Mouse (Mus musculus): Measurements from ENCODE around the gene Znhit2. TPM values are rescaled to one million over a fixed set of nuclear protein-coding genes. Genes with fewer than 3 reads are reported as not detected.

The Znhit2 gene
- polyA plus RNA-seq, 1 experiment from 2014 or later: 42.3 TPM

DNA sequence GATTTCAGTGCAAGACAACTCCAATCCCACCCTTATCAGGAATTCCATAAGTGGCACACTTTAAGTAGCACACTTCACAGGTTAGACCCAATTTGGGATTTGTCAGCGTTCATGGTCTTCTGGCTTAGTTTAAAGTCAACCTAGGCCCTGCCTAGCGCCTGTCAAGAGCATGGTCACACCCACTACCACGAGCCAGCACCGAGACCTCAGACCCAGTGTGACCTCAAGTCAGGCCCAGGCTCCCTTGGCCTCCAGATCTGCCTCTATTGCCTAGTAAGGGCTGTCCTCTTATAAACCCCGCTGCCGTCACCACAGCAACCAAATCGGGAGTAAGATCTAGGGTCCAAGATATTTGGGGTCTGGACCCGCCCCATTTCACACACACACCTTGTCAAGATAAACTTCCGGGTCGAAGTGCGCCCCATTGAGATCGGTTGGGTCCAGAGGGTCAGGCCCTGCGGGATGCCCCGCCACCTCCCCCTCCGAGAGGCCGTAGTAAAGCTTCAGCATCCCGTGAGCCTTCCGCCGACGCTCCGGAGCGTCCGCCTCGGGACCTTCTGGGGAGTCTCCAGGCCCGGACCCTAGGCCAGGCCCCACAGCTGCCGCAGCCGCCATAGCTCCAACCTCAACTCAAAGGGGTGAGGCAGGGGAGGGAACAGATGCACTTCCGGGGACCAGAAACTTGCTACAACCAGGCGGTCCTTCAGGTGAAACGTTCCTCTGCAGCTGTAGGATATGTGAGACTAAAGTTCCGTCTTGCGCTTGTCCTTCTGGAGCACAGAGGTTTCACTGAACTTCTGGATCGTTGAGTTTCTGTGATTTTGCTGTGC lies 15.8 kb downstream of the Znhit2 start, which contains the start of gene Vps51:
TSS of gene Vps51 (minus strand) at position 668 of the 830 bp plus-strand sequence.
- H3K27me3 ChIP-seq (replicated peaks; ENCODE audit: control insufficient read depth, insufficient read depth, low read length): no peaks in the 10 kb centered on the region
- under 1% methylated on average over 33 of the region's 33 CpGs for WGBS
- peak within 1 kb of the TSS; percentile 50 for H3K27ac ChIP-seq (ENCODE audit: low read depth, low read length)
- H3K9ac ChIP-seq (ENCODE audit: low read depth, low read length): peak within 1 kb of the TSS; percentile 73
- peak within 1 kb of the TSS; percentile 74 for H3K4me3 ChIP-seq (ENCODE audit: low read depth, low read length)
- DNase-seq (ENCODE audit: low spot score): peak; percentile 90
- H3K36me3 ChIP-seq (ENCODE audit: control insufficient read depth, insufficient read depth, low read length): peaks cover 23% of the 10 kb centered on the region
- H3K4me2 ChIP-seq: peak within 1 kb of the TSS; percentile 80
- H3K4me1 ChIP-seq (replicated peaks; ENCODE audit: control insufficient read depth, insufficient read depth, low read length): peaks cover 6% of the 10 kb centered on the region
- ATAC-seq (replicated peaks; ENCODE audit: low FRiP score): peak; percentile 84
- no peaks in the 10 kb centered on the region for H3K9me3 ChIP-seq (ENCODE audit: control insufficient read depth, low read length)

GRCm38 (mm10) chr19:6079983-6080480 lies 19.0 kb downstream of the Znhit2 start, which contains the start of gene Tmem262:
TSS of gene Tmem262 (plus strand) at chr19:6080033.
- Histone ChIP-seq H3K9ac (ENCODE audit: low read depth, low read length) (no peak within 1 kb of the TSS), H3K27ac (ENCODE audit: low read depth, low read length) (no peak within 1 kb of the TSS), H3K4me3 (ENCODE audit: low read depth, low read length) (no peak within 1 kb of the TSS), H3K36me3 (ENCODE audit: control insufficient read depth, insufficient read depth, low read length) (peaks cover 18% of the 10 kb centered on the region), H3K27me3 (replicated peaks; ENCODE audit: control insufficient read depth, insufficient read depth, low read length) (no peaks in the 10 kb centered on the region), H3K4me1 (replicated peaks; ENCODE audit: control insufficient read depth, insufficient read depth, low read length) (peaks cover 13% of the 10 kb centered on the region), H3K9me3 (ENCODE audit: control insufficient read depth, low read length) (no peaks in the 10 kb centered on the region), H3K4me2 (no peak within 1 kb of the TSS)
- WGBS: 90% methylated on average over 12 of the region's 12 CpGs
- DNase-seq (ENCODE audit: low spot score) (no peak), ATAC-seq (replicated peaks; ENCODE audit: low FRiP score) (no peak)

GRCm38 (mm10) chr19:6082156-6082555 lies 21.2 kb downstream of the Znhit2 start, which contains the start of gene Gm28374:
TSS of gene Gm28374 (minus strand) at chr19:6082256.
- WGBS: 86% methylated on average over 9 of the region's 9 CpGs
- H3K4me3 ChIP-seq (ENCODE audit: low read depth, low read length): no peak within 1 kb of the TSS; the same call in 1 of the 2 replicates

GRCm38 (mm10) chr19:6084478-6085248 lies 23.7 kb downstream of the Znhit2 start, which contains the start of the genes Zfpl1 and Cdca5:
TSS of gene Zfpl1 (minus strand) at chr19:6084956.
TSS of gene Cdca5 (plus strand) at chr19:6084983.
- H3K36me3 ChIP-seq (ENCODE audit: control insufficient read depth, insufficient read depth, low read length): peaks cover 26% of the 10 kb centered on the region
- ATAC-seq (replicated peaks; ENCODE audit: low FRiP score) (peak; percentile 86), DNase-seq (ENCODE audit: low spot score) (peak; percentile 94)
- peak within 1 kb of the TSS; percentile 84 for H3K27ac ChIP-seq (ENCODE audit: low read depth, low read length)
- WGBS: under 1% methylated on average over 58 of the region's 58 CpGs
- H3K4me3 ChIP-seq (ENCODE audit: low read depth, low read length): peak within 1 kb of the TSS; percentile 75
- H3K9me3 ChIP-seq (ENCODE audit: control insufficient read depth, low read length): no peaks in the 10 kb centered on the region
- no peaks in the 10 kb centered on the region for H3K27me3 ChIP-seq (replicated peaks; ENCODE audit: control insufficient read depth, insufficient read depth, low read length)
- H3K4me2 ChIP-seq: peak within 1 kb of the TSS; percentile 91
- H3K4me1 ChIP-seq (replicated peaks; ENCODE audit: control insufficient read depth, insufficient read depth, low read length): peaks cover 10% of the 10 kb centered on the region
- H3K9ac ChIP-seq (ENCODE audit: low read depth, low read length): peak within 1 kb of the TSS; percentile 81

More at GRCm38 (mm10) chr19:6082156-6082555, 21.2 kb downstream of the Znhit2 start, which contains the start of gene Gm28374:
- H3K4me2 ChIP-seq: no peak within 1 kb of the TSS
- H3K27me3 ChIP-seq (replicated peaks; ENCODE audit: control insufficient read depth, insufficient read depth, low read length): no peaks in the 10 kb centered on the region
- peaks cover 17% of the 10 kb centered on the region for H3K36me3 ChIP-seq (ENCODE audit: control insufficient read depth, insufficient read depth, low read length)
- H3K4me1 ChIP-seq (replicated peaks; ENCODE audit: control insufficient read depth, insufficient read depth, low read length): peaks cover 10% of the 10 kb centered on the region
- no peak within 1 kb of the TSS for H3K9ac ChIP-seq (ENCODE audit: low read depth, low read length)
- ATAC-seq (replicated peaks; ENCODE audit: low FRiP score) (no peak), DNase-seq (ENCODE audit: low spot score) (no peak)
- H3K27ac ChIP-seq (ENCODE audit: low read depth, low read length): no peak within 1 kb of the TSS
- no peaks in the 10 kb centered on the region for H3K9me3 ChIP-seq (ENCODE audit: control insufficient read depth, low read length)

DNA sequence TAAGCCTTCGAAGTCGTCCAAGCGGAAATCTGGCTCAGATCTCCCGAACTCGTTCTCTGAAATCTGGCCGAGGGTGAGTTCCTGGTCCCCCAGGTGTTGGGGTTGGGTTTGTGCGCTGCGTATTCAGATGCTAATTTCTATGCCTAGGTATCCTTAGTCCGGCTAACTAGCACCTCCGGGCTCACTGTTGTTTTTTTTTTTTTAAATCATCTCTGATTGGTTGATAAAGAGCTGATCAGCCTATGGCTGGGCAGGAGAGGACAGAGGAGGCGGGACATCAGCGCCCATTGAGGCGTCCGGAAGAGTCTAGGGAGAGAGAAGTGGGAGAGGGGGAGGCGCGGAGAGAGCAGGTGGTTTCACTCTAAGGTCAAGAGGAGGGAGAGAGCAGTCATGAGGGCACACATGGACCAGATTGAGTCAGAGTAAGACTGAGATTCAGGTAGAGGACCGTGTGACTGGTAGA lies 24.5 kb downstream of the Znhit2 start:
- H3K27ac ChIP-seq (ENCODE audit: low read depth, low read length): peak overlapping the region; percentile 84
- H3K9me3 ChIP-seq (ENCODE audit: control insufficient read depth, low read length): no peaks in the 10 kb centered on the region
- DNase-seq (ENCODE audit: low spot score) (peak; percentile 74), ATAC-seq (replicated peaks; ENCODE audit: low FRiP score) (peak; percentile 84)
- H3K36me3 ChIP-seq (ENCODE audit: control insufficient read depth, insufficient read depth, low read length): peaks cover 32% of the 10 kb centered on the region
- peak overlapping the region; percentile 81 for H3K9ac ChIP-seq (ENCODE audit: low read depth, low read length)
- 0% methylated on average over 17 of the region's 17 CpGs for WGBS
- H3K4me1 ChIP-seq (replicated peaks; ENCODE audit: control insufficient read depth, insufficient read depth, low read length): peaks cover 10% of the 10 kb centered on the region
- peak overlapping the region; percentile 90 for H3K4me2 ChIP-seq
- no peaks in the 10 kb centered on the region for H3K27me3 ChIP-seq (replicated peaks; ENCODE audit: control insufficient read depth, insufficient read depth, low read length)
- H3K4me3 ChIP-seq (ENCODE audit: low read depth, low read length): peak overlapping the region; percentile 75

GRCm38 (mm10) chr19:6088841-6089240 lies 27.8 kb downstream of the Znhit2 start:
- H3K4me3 ChIP-seq (ENCODE audit: low read depth, low read length): no peak overlapping the region
- H3K27ac ChIP-seq (ENCODE audit: low read depth, low read length): no peak overlapping the region
- H3K4me1 ChIP-seq (replicated peaks; ENCODE audit: control insufficient read depth, insufficient read depth, low read length): peaks cover 7% of the 10 kb centered on the region
- no peaks in the 10 kb centered on the region for H3K27me3 ChIP-seq (replicated peaks; ENCODE audit: control insufficient read depth, insufficient read depth, low read length)
- no peak overlapping the region for H3K9ac ChIP-seq (ENCODE audit: low read depth, low read length)
- no peak for DNase-seq (ENCODE audit: low spot score)
- no peak overlapping the region for H3K4me2 ChIP-seq
- no peak for ATAC-seq (replicated peaks; ENCODE audit: low FRiP score)
- H3K36me3 ChIP-seq (ENCODE audit: control insufficient read depth, insufficient read depth, low read length): peaks cover 28% of the 10 kb centered on the region
- WGBS: 87% methylated on average over 13 of the region's 13 CpGs
- no peaks in the 10 kb centered on the region for H3K9me3 ChIP-seq (ENCODE audit: control insufficient read depth, low read length)

DNA sequence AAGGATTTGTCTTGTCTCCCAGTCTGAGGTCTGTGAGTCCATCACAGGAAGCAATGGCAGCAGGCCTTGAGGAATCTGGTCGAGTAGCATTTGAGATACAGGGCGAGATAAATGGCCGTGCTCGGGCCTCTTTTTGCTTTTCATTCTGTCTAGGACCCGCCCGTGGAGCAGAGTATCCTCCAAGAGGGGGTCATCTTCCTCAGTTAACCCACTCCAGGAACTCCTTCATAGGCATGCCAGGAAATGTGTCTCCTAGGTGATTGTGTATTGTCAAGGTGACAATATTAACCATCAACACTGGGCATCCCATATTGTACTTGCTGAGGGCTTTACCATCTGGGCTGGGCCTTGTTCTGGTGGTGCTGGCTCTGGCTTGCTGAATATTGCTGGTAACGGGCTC lies 33.1 kb downstream of the Znhit2 start, which contains the start of gene AC131692.1:
TSS of gene AC131692.1 (plus strand) at position 301 of the 400 bp plus-strand sequence.
- Histone ChIP-seq H3K9ac (ENCODE audit: low read depth, low read length) (no peak within 1 kb of the TSS), H3K36me3 (ENCODE audit: control insufficient read depth, insufficient read depth, low read length) (peaks cover 21% of the 10 kb centered on the region), H3K9me3 (ENCODE audit: control insufficient read depth, low read length) (no peaks in the 10 kb centered on the region), H3K4me2 (no peak within 1 kb of the TSS), H3K27ac (ENCODE audit: low read depth, low read length) (no peak within 1 kb of the TSS), H3K4me3 (ENCODE audit: low read depth, low read length) (no peak within 1 kb of the TSS), H3K27me3 (replicated peaks; ENCODE audit: control insufficient read depth, insufficient read depth, low read length) (no peaks in the 10 kb centered on the region), H3K4me1 (replicated peaks; ENCODE audit: control insufficient read depth, insufficient read depth, low read length) (no peaks in the 10 kb centered on the region)
- ATAC-seq (replicated peaks; ENCODE audit: low FRiP score) (no peak), DNase-seq (ENCODE audit: low spot score) (no peak)
- WGBS: 84% methylated on average over 7 of the region's 7 CpGs

- no peaks in the 10 kb centered on the region for H3K9me3 ChIP-seq (ENCODE audit: control insufficient read depth, low read length)
- H3K4me3 ChIP-seq (ENCODE audit: low read depth, low read length): no peak overlapping the region
- no peak overlapping the region for H3K27ac ChIP-seq (ENCODE audit: low read depth, low read length)
- no peaks in the 10 kb centered on the region for H3K27me3 ChIP-seq (replicated peaks; ENCODE audit: control insufficient read depth, insufficient read depth, low read length)
- peaks cover 2% of the 10 kb centered on the region; the same call in 1 of the 2 replicates for H3K4me1 ChIP-seq (replicated peaks; ENCODE audit: control insufficient read depth, insufficient read depth, low read length)
- ATAC-seq (replicated peaks; ENCODE audit: low FRiP score) (no peak), DNase-seq (ENCODE audit: low spot score) (no peak)
- peaks cover 5% of the 10 kb centered on the region for H3K36me3 ChIP-seq (ENCODE audit: control insufficient read depth, insufficient read depth, low read length)
- no peak overlapping the region for H3K4me2 ChIP-seq
- 82% methylated on average over 3 of the region's 3 CpGs for WGBS
- no peak overlapping the region for H3K9ac ChIP-seq (ENCODE audit: low read depth, low read length)
These were observed 36.9 kb downstream of the Znhit2 start for GRCm38 (mm10) chr19:6097847-6098246.

Data from liver, embryonic 11.5 days (tissue).